ENCODE assay signal across 19 mouse cellular contexts in genomic region chr16:87834296-87834695, GRCm38 (mm10).
A peak's percentile ranks its signal among the peaks of the same experiment; 100 is the strongest.
DNase-seq lines count a peak whose midpoint lies in the region; ATAC-seq lines count a peak whose summit lies in the region.
"Had no signal": no experiment of that assay in that cellular context is flagged by ENCODE, and none has a peak within 500 bp of the region (broad histone marks: within the 10 kb centered on the region; RNA-seq: fewer than 3 reads in every experiment).

No protein-coding gene starts in this region.

- H3K4me3 ChIP-seq in embryonic facial prominence, embryonic 14.5 days (ENCODE audit: low read depth, low read length): no peak overlapping the region
- no peak overlapping the region for H3K4me3 ChIP-seq in embryonic facial prominence, embryonic 10.5 days
- no peak overlapping the region for H3K4me3 ChIP-seq in midbrain, embryonic 10.5 days
- H3K4me3 ChIP-seq in neural tube, embryonic 13.5 days: no peak overlapping the region
- H3K4me3 ChIP-seq: embryonic facial prominence, embryonic 15.5 days had no signal

- H3K9ac ChIP-seq in embryonic facial prominence, embryonic 14.5 days (ENCODE audit: low read depth, low read length): no peak overlapping the region
- H3K9ac ChIP-seq in neural tube, embryonic 13.5 days: no peak overlapping the region
- H3K9ac ChIP-seq: embryonic facial prominence, embryonic 15.5 days; forebrain, postnatal 0 days had no signal

- peak; percentile 13 for DNase-seq in embryonic facial prominence, embryonic 14.5 days (ENCODE audit: low spot score)
- no peak for DNase-seq in embryonic facial prominence, embryonic 10.5 days (ENCODE audit: low spot score)
- peak; percentile 9 for DNase-seq in forelimb bud, embryonic 11.5 days (ENCODE audit: low read depth, low spot score)
- DNase-seq in midbrain, embryonic 10.5 days (ENCODE audit: low spot score): peak; percentile 14
- DNase-seq in lung, postnatal 10 days: no peak
- no peak for DNase-seq in thymus, postnatal 4 days
- DNase-seq: cerebellum, postnatal 14 days; forebrain, postnatal 0 days; gastrocnemius, postnatal 14 days; heart, postnatal 36 days; kidney, adult 2 months; kidney, postnatal 25 days; lung, adult 2 months; spleen, adult 18-20 months had no signal

- H3K4me2 ChIP-seq in embryonic facial prominence, embryonic 14.5 days (ENCODE audit: low read depth, low read length): no peak overlapping the region
- H3K4me2 ChIP-seq in neural tube, embryonic 13.5 days: no peak overlapping the region
- H3K4me2 ChIP-seq: embryonic facial prominence, embryonic 15.5 days; heart, embryonic 11.5 days had no signal

- H3K36me3 ChIP-seq in embryonic facial prominence, embryonic 14.5 days (ENCODE audit: control insufficient read depth, insufficient read depth, low read length): no peaks in the 10 kb centered on the region
- H3K36me3 ChIP-seq in embryonic facial prominence, embryonic 10.5 days (replicated peaks): no peaks in the 10 kb centered on the region
- H3K36me3 ChIP-seq in midbrain, embryonic 10.5 days: no peaks in the 10 kb centered on the region
- no peaks in the 10 kb centered on the region for H3K36me3 ChIP-seq in neural tube, embryonic 13.5 days
- H3K36me3 ChIP-seq: embryonic facial prominence, embryonic 15.5 days had no signal

- no peaks in the 10 kb centered on the region for H3K27me3 ChIP-seq in embryonic facial prominence, embryonic 14.5 days (replicated peaks; ENCODE audit: control insufficient read depth, insufficient read depth, low read length)
- H3K27me3 ChIP-seq in embryonic facial prominence, embryonic 10.5 days (replicated peaks; ENCODE audit: low read depth, poor library complexity, severe bottlenecking): no peaks in the 10 kb centered on the region
- no peaks in the 10 kb centered on the region for H3K27me3 ChIP-seq in midbrain, embryonic 10.5 days (ENCODE audit: low read depth, poor library complexity, severe bottlenecking)
- H3K27me3 ChIP-seq in neural tube, embryonic 13.5 days: no peaks in the 10 kb centered on the region
- H3K27me3 ChIP-seq: embryonic facial prominence, embryonic 15.5 days had no signal

- no peaks in the 10 kb centered on the region for H3K4me1 ChIP-seq in embryonic facial prominence, embryonic 14.5 days (ENCODE audit: control insufficient read depth, insufficient read depth, low read length)
- peaks cover 9% of the 10 kb centered on the region for H3K4me1 ChIP-seq in embryonic facial prominence, embryonic 10.5 days
- H3K4me1 ChIP-seq in midbrain, embryonic 10.5 days: peaks cover 3% of the 10 kb centered on the region; the same call in 1 of the 2 replicates
- peaks cover 24% of the 10 kb centered on the region for H3K4me1 ChIP-seq in neural tube, embryonic 13.5 days (replicated peaks)
- H3K4me1 ChIP-seq: embryonic facial prominence, embryonic 15.5 days had no signal

- H3K9me3 ChIP-seq in embryonic facial prominence, embryonic 14.5 days (ENCODE audit: control insufficient read depth, low read length): no peaks in the 10 kb centered on the region
- H3K9me3 ChIP-seq in embryonic facial prominence, embryonic 10.5 days: no peaks in the 10 kb centered on the region
- H3K9me3 ChIP-seq in midbrain, embryonic 10.5 days (replicated peaks): no peaks in the 10 kb centered on the region
- no peaks in the 10 kb centered on the region for H3K9me3 ChIP-seq in neural tube, embryonic 13.5 days
- H3K9me3 ChIP-seq: embryonic facial prominence, embryonic 15.5 days had no signal

- no peak for ATAC-seq in embryonic facial prominence, embryonic 14.5 days (ENCODE audit: low read depth)
- peak; percentile 65 for ATAC-seq in neural tube, embryonic 13.5 days (ENCODE audit: low read depth)
- ATAC-seq in megakaryocyte progenitor cell, adult 5-6 weeks (replicated peaks; ENCODE audit: poor library complexity): no peak
- ATAC-seq: activated CD4-positive, CD25-positive, alpha-beta regulatory T cell, adult 4 months; forebrain, postnatal 0 days had no signal

- H3K27ac ChIP-seq in embryonic facial prominence, embryonic 14.5 days (replicated peaks; ENCODE audit: low read depth, low read length): no peak overlapping the region
- H3K27ac ChIP-seq in embryonic facial prominence, embryonic 10.5 days (replicated peaks): no peak overlapping the region
- H3K27ac ChIP-seq in midbrain, embryonic 10.5 days (replicated peaks): no peak overlapping the region
- peak overlapping the region; percentile 62 for H3K27ac ChIP-seq in neural tube, embryonic 13.5 days (replicated peaks)
- H3K27ac ChIP-seq: embryonic facial prominence, embryonic 15.5 days had no signal

- 41% methylated on average over 7 of the region's 7 CpGs for WGBS in embryonic facial prominence, embryonic 14.5 days
- 55% methylated on average over 7 of the region's 7 CpGs for whole genome bisulfite sequencing in embryonic facial prominence, embryonic 10.5 days
- WGBS in midbrain, embryonic 10.5 days: 64% methylated on average over 7 of the region's 7 CpGs
- WGBS in neural tube, embryonic 13.5 days: 41% methylated on average over 7 of the region's 7 CpGs

Comparison
In these comparisons a context has a peak if more than half of its experiments do, and no peak if none do; other contexts are left out.
1. DNase-seq: peak in embryonic facial prominence, embryonic 14.5 days (single experiment), forelimb bud, embryonic 11.5 days (single experiment) and midbrain, embryonic 10.5 days (single experiment); none in embryonic facial prominence, embryonic 10.5 days (single experiment), lung, postnatal 10 days (single experiment) and thymus, postnatal 4 days (single experiment).